Mouse (Mus musculus): ENCODE results near the gene Ror1.

GRCm38 (mm10) chr4:100122436-100122835 is 26.8 kb downstream of the Ror1 start:
- no peak for TF ChIP-seq POLR2A (IDR thresholded peaks at IDR 0.05; ENCODE audit: borderline replicate concordance, extremely low read depth, low read depth, low read length)
- no peak for TF ChIP-seq CTCF (IDR thresholded peaks at IDR 0.05; ENCODE audit: insufficient read depth, low read length)

Data from lung, adult 2 months (tissue).